Mouse (Mus musculus) mesoderm, embryonic 11.5 days (tissue): ENCODE results near the gene Wdr48.
A peak's percentile ranks its signal among the peaks of the same experiment; 100 is the strongest.

Experiments
- DNase-seq: peaks from one replicate; pipeline ENCODE4 v3.0.0-alpha.2; 2012; ENCODE audit warnings: low read depth, low spot score

The Wdr48 gene

DNA sequence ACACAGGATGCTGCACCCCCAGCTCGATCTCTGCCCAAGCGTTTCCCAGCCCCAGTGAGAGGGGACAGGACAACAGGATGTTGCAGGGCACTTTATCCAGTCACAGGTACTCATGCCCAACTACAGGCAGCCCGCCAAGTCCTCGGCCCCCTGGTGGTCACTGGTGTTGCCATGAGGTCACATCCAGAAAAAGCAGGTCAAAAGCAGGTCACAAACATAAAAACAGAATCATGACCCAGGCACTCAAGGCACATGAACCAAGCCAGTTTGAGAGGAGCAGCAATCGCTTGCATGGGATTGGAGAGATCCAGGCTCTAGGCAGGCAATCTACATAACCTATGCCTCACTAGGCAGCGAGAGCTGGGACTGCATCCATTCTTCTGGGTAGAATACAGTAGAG is 75.5 kb downstream of the Wdr48 start:
- peak; percentile 34 for DNase-seq

DNA sequence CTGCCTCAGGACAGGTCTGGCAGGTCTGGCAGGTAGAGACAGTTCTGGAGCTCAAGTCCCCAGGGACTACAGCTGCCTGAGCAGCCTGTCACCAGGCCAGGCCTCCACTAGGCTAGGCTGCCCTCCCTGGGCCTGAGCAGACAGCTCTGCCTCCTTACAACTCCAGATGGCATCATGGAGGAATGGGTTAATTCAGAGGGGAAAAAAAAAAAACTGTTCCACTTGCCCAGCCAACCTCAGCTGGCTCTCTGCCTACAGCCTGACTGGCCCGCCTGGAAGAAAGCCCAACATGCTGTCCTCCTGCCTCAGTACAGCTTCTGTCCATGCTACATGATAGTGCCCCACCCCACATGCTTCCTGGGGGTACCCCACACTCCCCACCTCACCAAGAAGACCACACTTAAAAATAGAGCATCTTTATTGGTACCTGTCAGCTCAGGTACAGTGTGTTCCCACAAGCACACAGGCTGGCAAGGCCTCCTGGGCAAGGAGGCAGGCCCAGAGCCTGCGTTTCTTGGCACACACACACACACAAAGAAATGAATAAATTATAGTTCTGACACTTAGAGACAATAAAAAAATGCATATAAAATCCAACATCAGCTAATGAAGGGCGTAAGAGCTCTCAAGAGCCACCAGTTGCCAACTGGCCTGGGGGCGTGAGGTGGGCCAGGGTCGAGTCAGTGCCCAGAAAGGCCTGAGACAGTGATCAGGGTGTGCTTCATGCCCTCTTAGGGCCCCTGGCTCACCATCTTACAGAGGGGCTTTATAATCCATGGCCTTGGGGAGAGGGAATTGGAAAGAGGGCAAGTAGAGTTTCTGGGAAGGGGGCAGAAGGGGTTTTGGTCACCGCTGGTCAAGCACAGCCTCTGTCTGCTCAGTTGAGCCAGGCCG is 76.3 kb downstream of the Wdr48 start:
- no peak for DNase-seq

DNA sequence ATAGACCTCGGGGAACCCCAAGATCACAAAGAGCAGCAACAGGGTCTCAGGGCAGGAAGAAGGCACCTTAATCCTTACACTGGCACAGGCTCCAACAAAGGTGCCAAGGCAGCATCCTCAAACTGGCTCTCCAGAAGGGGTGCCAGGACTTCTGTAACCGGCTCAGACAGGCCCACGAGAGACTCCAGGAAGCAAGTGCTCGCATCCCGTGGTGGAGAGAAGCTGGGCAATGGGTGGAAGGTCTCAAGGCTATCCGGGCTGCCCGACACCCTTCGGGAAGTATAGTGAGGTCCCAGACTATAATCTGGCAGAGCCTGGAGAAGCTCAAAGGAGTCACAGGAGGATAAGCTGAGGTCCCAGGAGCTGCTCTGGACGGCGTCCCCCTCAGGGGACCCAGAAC is 77.5 kb downstream of the Wdr48 start:
- no peak for DNase-seq

DNA sequence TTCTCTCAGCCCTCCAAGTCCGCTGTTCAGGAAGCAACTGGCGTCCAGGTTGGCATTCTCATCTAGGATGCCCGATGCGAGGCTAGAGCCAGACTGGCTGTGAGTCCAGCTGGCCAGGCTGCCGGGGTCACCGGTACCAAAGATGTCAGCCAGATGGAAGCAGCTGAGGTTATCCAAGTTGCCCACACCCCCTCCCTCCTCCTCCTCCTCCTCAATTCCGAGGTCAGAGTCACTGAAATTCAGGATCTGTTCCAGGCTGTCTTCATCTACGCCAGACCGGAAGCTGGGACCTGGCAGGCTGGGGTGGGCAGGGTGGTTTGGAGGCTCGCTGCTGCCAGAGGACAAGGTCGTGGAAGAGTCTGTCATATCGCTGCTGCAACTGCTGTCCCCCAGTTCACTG is 77.9 kb downstream of the Wdr48 start:
- no peak for DNase-seq

DNA sequence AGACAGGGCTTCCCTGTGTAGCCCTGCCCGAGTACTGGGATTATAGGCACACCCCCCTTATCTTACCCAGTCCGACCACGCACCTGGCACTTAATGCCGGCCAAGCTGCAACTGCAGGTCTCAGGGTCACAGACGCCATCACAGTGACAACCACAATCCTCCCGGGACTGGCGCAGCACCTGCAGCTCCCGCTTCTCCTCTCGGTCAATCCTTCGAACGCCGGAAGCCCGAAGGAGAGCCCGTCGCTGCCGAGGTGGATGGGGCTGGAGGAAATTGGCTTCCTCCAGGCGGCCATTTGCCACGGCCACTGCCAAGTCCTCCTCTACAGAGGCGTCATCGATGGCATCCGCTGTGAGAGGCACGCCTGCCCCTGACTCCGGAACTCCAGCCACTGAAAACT is 78.6 kb downstream of the Wdr48 start:
- DNase-seq: no peak

DNA sequence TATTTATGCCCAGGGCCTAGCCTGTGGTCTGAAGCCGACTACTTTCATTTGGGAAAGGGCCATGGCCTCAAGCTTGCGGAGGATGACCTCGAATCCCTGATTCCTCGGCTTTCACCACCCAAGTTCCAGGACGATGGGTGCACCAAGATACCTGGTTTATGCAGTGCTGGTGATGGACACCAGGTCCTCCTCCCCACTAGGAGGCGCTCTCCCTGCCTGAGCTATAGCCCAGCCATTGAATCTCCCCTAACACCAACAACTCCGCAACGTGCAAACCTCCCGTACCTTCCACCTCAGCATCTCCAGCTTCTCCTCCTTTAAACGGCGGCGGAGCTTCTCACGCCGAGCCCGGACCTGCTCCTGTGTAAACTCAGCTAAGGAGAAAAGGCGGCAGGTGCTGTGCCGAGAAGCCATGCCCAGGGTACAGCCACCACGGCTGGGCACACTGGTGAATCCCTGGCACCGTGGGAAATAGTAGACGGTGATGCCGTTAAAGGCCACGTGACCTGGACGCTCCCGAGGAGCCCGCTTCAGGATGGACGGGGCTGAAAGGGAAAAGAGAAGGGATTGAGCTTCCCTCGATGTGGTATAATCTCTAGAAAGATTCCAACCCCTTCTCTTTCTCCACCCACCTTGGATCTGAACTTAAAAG is 79.3 kb downstream of the Wdr48 start:
- DNase-seq: no peak

DNA sequence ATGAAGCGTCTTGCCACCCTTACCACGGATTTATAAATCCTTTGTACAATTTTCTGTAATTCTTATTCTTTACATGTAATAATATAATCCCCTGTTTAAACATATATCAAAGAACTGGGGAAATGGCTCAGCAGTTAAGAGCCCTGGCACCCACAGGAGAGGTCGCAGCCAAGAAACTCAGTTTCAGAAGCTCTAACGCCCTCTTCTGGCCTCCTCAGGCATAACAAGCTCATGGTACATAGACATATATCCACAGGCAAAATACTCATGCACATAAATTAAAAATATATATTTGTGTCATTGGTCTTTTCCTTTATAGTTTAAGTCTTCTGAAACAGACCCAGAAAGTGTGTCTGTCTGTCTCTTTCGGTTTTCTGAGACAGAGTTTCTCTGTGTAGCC is 79.9 kb downstream of the Wdr48 start:
- DNase-seq: no peak

DNA sequence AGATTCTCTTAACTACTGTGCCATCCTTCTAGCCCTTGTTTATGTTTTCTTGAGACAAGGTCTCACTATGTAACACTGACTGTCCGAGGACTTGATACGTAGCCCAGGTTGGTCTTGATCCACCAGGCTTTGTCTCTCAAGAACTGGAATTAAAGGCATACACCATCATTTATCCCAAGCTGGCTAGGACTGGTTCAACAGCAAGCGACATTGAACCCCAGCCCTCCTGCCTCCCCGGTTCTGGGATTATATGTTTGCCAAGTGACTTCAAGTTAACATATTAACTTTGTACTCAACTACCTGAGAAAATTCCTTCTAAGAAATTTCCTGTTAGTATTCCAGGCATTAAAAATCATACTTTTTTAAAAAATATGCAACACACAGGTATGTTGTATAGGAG is 80.6 kb downstream of the Wdr48 start:
- no peak for DNase-seq
